Mouse (Mus musculus): ENCODE measurements at regions not wholly inside any gene's neighbourhood (a gene's known extent, or its start where the extent isn't known, plus 50 kb on each side); places are given as distances from the start of the nearest gene placed in this dataset.

GRCm38 (mm10) chr1:182687146-182687545 lies 61.8 kb downstream of the Ccdc185 start:
- TF ChIP-seq CTCF (IDR thresholded peaks at IDR 0.05) (no peak), EP300 (IDR thresholded peaks at IDR 0.05) (no peak)
